Mouse (Mus musculus) 3134 (cell line): Measurements from ENCODE around the gene Tpd52l2.
"Not testable (repeated sequence)": the region's sequence is repeated elsewhere in the genome, so short reads cannot be mapped to it uniquely, and the experiment has no call there.

Experiments used
- DNase-seq: peaks from one replicate; pipeline ENCODE4 v3.0.0-alpha.2; 2011; ENCODE audit warnings: low spot score; ENCODE audit not compliant: insufficient read length; ENCODE audit errors: extremely low read depth

The Tpd52l2 gene

GRCm38 (mm10) chr2:181485741-181486140 is 11.2 kb upstream of the Tpd52l2 start:
- DNase-seq = no peak

- no peak for DNase-seq
Observed at GRCm38 (mm10) chr2:181487338-181488277, 9.3 kb upstream of the Tpd52l2 start.

DNA sequence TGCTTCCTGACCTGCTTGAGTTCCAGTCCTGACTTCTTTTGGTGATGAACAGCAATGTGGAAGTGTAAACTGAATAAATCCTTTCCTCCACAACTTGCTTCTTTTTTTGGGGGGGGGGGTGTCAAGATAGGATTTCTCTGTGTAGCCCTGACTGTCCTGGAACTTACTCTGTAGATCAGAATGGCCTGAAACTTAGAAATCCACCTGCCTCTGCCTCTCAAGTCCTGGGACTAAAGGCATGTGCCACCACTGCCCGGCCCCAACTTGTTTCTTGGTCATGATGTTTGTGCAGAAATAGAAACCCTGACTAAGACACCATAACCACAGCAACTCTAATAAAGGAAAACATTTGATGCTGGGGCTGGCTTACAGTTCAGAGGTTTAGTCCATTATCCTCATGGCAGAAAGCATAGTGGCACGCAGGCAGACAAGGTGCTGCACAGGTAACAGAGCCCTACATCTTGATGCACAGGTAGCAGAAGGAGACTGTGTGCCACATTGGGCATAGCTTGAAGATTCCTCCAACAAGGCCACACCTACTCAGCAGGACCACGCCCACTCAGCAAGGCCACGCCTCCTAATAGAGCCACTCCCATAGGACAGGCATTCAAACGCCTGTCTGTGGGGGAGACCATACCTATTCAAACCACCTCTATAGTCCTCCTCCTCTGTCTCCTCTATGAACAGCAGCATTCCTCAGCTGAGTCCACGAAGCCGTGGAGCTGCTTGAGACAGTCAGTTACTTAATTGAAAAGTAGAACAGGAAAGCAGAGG is 5.3 kb upstream of the Tpd52l2 start:
- DNase-seq = no peak

DNA sequence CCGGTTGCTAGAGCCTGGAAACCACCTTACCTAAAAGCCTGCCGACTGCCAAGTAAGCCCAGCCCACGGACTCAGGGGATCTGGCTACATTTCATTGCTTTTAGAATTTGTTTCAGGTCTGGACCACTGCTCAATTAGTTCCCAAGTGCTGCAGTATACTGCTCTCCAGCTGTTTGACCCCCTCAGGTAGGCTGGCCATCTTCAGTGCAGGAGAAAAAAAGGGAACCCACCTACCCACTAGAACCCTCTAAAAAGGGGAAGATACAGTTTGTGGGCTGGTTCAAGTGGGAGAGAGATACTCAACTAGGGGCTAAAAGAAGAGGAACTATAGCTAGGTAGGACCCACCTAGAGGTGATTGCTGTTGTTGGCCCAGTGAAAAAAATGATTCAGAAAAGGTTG is 4.7 kb upstream of the Tpd52l2 start:
- no peak for DNase-seq

DNA sequence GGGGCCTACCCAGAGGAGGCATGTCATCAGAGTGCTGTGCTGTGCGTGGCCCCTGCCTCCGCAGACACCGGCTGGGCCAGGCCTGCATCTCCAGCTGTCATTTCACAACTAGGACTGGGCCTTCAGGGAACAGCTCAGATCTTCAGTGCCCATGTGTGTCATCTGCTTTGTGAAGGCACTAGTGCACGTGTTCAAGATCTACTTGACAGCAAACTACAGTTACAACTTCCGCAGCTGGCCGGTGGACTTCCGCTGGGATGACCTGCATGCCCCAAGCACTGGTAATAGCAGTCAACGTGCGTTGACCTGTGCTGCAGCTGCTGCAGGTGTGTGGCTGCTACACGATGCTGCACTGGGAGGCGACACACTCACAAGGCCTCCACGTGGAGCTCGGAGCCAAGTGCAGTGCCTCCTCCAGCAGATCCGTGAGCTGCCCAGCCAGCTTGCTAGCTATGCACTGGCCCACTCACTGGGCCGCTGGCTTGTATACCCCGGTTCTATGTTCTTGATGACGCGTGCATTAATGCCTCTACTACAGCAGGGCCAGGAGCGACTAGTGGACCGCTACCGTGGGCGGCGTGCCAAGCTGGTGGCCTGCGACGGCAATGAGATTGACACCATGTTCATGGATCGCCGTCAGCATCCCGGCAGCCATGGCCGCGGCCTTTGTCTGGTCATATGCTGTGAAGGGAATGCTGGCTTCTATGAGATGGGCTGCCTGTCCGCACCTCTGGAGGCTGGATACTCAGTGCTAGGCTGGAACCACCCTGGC is 3.6 kb upstream of the Tpd52l2 start, which contains the start of gene Abhd16b:
TSS of gene Abhd16b (plus strand) at position 51 of the 772 bp plus-strand sequence.
- no peak for DNase-seq

DNA sequence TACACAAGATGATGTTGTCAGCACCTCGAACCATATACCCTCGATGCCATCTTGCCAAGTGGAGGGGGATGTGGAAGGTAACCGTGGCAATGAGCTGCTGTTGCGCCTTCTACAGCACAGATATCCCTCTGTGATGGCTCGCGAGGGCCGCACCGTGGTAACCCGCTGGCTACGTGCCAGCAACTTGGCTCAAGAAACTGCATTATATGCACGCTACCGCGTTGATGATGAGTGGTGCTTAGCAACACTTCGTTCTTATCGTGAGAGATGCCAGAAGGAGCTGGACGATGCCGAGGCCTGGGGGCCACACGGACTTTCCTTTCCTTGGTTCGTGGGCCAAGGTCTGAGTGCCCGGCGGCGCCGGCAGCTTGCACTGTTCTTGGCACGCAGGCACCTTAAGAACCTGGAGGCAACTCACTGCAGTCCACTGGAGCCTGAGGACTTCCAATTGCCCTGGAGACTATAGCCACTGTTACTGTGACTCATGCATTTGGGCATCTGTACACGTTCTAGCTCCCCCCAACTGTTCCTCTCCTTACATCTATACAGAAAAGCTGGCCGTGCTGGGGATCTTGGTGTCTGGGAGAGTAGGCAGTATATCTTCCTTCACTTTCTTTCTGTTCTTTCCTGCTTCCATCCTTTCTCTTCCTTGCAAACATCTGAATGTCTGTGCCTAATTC is 2.5 kb upstream of the Tpd52l2 start:
- peak; percentile 75 for DNase-seq

GRCm38 (mm10) chr2:181495845-181496244 is 1.1 kb upstream of the Tpd52l2 start:
- DNase-seq = not testable (repeated sequence)

GRCm38 (mm10) chr2:181496281-181496680 is 661 bp upstream of the Tpd52l2 start:
- no peak for DNase-seq

GRCm38 (mm10) chr2:181497548-181497875 is 570 bp downstream of the Tpd52l2 start:
- DNase-seq = no peak

GRCm38 (mm10) chr2:181498644-181499043 is 1.7 kb downstream of the Tpd52l2 start:
- no peak for DNase-seq

DNA sequence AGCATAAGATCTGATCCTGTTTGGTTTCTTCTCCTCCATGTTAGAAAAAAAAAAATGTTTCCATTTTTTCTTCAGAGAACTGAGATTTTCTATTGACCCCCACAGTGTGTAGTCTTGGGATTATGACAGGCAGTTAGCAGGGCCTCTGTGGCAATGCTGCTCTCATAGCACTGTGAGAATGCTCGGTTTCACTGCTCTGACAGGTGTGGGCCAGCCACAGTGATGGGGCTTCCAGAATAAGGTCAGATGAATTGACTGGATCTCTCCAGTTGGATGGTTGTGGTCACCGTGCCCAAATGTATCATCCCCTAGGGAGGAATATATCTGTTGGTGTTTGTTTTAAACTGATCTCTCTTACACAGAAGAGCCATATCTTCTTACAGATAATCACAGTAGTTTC is 12.2 kb downstream of the Tpd52l2 start:
- no peak for DNase-seq

DNA sequence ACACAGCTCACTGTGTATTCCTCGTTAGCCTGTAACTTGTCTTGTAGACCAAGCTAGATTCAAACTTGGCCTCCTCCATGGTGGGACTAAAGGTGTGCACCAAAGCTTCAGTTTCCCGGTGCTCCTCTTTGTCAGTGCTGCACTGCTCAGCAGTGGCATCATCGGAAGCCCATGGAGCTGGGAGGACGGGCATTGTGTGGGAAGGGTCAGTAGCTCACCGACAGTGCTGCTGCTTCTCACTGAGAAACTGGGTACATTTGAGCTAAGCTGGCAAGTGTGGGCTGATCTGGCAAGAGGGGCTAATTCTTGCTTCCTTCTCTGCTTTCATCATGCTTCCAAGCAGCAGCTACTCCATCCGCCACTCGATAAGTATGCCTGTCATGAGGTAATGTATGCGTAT is 14.3 kb downstream of the Tpd52l2 start:
- no peak for DNase-seq

GRCm38 (mm10) chr2:181519201-181519600 is 22.3 kb downstream of the Tpd52l2 start:
- DNase-seq = no peak

GRCm38 (mm10) chr2:181520118-181520935 is 23.4 kb downstream of the Tpd52l2 start, which contains the start of gene Dnajc5:
Gene Dnajc5, plus strand, starts transcription at chr2:181520485.
- DNase-seq = peak; percentile 98

- no peak for DNase-seq
Observed at GRCm38 (mm10) chr2:181520936-181521227, 23.9 kb downstream of the Tpd52l2 start.

DNA sequence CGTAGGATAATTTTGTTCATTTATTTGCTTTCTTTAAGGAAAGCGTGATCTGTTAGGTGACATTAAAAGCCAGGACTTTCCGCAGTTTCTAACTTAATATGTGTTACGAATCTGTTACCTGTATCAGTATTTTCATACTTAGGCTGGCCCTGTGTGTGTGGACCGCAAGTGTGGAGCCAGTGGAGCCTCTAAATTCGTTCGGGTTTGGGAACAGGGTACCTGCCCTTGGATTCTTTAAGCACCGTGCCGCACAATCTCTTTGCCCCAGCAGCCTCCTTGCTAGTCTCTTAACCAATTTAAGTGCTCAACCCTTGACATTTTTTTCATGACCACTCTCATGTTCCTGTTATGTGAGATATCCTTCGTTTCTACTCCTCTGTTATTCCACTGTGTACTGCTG is 24.5 kb downstream of the Tpd52l2 start:
- no peak for DNase-seq

DNA sequence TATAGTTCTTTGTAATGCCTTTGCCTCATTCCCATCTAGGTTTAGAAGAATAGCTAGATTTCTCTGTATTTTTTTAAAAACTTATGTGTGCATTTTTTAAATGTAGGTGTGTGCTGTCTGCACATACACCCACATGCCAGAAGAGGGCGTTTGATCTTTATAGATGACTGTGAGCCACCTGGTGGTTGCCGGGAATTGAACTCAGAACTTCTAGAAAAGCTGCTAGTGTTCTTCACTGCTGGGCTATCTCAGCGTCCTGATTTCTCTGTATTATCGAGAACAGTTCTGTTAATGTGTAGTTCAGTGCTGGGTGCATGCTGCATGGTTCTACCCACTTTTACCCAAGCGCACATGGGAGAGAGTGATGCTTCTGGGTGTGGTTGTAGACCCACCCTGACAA is 25.9 kb downstream of the Tpd52l2 start:
- DNase-seq = no peak

GRCm38 (mm10) chr2:181525526-181525925 is 28.6 kb downstream of the Tpd52l2 start:
- DNase-seq = no peak

DNA sequence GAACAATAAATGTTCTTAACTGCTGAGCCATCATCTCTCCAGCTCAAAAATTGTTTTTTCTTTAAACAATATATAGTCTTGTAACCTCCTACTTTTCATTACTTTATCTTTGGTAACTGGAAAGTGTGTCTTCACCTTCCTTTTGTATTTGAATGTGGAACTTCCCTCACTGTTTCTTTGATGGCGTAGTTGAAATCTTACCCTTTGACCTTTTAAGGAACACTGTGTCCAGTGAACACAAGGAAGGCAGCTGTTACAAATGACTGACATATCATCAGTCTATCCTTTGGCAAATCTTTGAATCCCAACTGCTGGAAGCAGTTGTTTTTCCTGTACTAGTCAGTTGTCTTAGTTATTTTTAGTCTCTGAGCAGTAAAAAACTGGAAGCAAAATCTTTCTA is 32.1 kb downstream of the Tpd52l2 start:
- no peak for DNase-seq

DNA sequence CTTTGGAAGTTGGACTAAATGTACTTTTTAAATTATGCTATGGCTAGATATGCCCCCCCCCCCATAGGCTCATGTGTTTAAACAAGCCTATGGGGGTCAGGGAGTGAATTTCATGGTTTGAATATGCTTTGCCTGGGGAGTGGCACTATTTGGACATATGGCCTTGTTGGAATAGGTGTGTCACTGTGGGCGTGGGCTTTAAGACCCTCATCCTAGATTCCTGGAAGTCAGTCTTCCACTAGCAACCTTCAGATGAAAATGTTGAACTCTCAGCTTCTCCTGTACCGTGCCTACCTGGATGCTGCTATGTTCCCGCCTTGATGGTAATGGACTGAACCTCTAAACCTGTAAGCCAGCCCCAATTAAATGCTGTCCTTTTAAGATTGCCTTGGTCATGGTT is 35.6 kb downstream of the Tpd52l2 start:
- no peak for DNase-seq
